Mouse (Mus musculus): ENCODE measurements around the gene Tekt3.

GRCm38 (mm10) chr11:63084536-63084935 is 23.1 kb downstream of the Tekt3 start:
- TF ChIP-seq CTCF (IDR thresholded peaks at IDR 0.05) (peak; percentile 31), EP300 (IDR thresholded peaks at IDR 0.05) (no peak)
